Mouse (Mus musculus) R1 (cell line): ENCODE results near the gene Fam240a.

Source experiments
- DNase-seq: peaks from one replicate; pipeline ENCODE4 v3.0.0-alpha.2; 2018; ENCODE audit warnings: low read depth, low spot score

Fam240a gene

DNA sequence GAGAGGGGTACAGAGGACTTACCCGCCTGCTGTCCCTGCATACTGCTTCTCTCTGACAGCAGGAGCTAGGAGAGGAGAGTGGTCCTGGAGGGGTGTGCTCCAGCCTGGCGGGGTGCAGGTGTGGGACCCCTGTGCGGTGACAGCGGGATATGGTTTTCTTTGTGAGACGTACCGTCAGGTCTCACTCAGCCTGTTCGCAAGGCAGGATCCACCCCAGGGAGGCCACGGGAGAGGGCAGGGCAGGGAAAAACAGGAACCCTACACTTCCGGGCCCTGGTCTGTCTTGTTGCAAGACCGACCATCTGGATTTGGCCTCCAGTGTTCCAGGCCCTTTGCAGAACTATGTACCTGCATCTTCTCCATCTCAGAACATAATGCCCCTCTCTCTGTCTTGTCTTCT, 23.2 kb downstream of the Fam240a start:
- no peak for DNase-seq

DNA sequence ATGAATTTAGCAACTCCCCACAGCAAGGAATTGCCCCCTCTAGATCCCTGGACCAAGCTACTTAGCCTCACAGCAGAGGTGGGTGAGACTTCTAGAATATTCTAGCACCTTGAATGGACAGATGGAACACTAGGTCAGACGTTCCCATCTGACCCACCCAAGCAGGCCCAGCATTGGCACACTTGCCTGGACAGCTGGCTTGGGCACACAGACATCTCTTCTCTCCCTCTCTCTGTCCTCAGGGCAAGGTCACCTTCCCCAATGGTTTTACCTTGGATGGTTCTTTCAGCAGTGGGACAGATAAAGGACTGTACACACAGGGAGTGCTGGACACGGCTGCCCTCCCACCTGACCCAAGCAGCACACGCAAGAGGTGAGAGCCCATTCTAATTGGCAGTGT, 24.1 kb downstream of the Fam240a start:
- no peak for DNase-seq

DNA sequence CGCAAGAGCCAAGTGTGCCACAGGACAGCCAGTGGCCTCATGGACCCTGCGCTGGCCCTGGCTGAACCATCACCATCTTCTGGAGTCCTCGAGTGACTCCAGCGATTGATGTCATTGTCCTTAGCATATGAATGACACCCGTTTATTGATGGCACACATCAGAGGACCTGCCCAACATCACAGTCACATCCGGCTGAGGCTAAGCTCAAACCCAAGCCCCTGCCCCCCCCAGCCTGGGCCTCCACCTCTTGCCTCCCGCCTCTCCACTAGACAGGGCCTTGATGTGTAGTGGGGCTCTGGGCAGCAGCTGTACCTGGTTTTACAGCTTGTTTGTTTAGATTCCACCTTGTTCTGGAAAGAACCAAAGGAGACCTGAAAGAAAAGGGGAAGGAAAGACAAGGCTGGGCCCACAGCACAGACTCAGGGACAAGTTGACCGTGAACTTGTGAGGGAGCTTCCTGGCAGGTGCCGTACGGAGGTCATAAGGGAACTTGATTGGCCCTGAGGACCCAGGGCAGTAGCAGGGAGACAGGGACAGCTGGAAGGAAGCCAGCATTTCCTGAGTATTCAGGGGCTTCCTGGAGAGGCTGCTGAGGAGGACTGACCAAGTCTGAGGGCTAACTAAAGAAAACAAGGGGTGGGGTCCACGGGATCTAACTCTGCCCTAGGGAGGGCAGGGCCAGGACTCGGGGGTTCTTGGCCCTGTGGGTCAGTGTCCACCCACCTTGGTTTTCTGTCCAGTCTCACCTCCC, 25.4 kb downstream of the Fam240a start:
- no peak for DNase-seq

DNA sequence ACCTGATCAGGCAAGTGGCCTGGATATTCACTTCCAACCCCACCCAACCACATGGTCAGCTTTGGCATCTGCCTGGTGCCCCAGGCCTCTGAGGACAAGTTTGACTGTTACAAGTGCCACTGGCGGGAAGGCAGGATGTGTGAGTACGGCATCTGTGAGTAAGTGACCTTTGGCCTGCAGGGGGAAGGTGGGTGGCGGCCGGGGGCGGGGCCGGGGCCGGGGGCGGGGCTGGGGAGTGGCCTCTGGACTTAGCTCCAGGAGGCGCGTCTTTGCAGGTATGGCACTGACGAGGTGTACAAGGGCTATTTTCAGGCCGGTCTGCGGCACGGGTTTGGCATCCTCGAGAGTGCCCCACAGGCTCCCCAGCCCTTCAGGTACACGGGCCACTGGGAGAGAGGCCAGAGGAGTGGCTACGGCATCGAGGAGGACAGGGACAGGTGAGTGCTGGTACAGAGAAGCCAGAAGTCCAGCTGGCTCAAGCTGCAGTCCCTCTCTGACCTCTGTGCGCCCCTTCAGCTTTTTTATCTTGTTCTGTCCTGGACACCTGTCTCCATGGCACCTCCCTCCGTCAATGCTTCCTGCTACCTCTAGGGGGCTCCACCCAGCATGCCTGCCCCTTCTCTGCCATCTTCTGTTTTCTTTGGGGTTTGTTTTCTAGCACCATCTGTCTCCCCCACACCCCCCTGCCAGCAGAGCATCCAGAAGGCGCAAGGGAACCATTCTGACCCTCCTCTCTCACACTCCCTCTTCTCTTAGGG, 26.5 kb downstream of the Fam240a start:
- peak; percentile 52 for DNase-seq

DNA sequence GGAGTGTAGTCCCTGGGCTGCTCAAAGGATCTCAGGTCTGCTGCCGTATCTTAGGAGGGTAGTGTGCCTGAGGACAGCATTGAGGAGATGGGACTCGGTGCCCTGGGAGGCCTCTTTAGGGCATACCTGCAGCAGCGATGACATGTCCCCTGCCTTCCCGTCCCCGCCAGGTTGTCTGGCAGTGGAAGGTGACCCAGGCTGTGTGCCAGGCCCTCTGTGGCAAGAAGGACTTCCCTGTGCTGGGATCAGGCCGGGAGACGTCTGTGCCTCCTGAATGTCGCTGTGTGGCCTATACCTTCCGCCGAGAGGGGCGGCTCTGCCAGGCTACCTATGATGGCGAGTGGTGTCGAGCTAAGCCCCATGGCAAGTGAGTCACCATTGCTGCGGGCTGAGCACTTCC, 27.7 kb downstream of the Fam240a start:
- no peak for DNase-seq

DNA sequence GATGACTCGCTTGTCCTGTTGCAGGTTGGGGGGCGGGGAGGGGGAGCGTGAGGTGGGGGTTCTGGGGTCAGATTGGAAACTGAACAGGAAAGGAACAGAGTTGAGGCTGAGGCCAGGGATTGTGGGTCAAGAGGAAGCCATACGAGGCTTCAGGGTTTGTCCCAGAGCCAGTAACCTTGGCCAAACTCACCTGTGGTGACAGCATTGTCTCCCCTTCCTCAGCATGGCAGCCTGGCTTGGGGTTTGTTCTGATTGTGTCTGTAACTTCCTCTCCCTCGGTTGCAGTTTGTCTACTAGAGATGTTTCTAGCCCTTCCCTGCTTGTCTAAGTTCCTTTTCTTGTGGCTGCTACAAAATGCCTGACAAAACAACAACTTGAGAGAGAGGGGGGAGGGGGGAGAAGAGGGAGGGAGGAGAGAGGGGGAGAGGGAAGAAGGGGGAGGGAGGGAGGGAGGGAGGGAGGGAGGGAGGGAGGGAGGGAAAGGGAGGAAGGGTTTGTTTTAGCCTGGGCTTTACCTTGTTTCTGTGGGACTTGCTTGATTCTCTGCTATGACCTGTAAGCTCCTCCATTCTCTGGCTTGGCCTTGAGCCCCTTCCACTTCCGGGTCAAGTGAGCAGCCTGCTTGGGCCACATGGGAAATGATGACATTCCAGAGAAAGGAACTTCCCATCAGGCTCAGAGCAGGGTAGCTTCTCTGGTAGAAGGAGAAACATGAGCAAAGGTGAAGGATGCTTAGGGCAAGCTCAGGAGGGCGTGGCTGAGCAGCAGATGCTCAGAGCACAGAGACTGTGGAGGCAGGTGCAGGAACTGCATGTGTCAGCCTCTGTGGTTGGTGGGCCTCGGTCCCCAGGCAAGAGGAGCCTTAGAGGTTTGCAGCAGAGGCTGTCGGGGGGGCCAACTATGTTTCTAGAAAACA, 29.0 kb downstream of the Fam240a start:
- peak; percentile 80 for DNase-seq

DNA sequence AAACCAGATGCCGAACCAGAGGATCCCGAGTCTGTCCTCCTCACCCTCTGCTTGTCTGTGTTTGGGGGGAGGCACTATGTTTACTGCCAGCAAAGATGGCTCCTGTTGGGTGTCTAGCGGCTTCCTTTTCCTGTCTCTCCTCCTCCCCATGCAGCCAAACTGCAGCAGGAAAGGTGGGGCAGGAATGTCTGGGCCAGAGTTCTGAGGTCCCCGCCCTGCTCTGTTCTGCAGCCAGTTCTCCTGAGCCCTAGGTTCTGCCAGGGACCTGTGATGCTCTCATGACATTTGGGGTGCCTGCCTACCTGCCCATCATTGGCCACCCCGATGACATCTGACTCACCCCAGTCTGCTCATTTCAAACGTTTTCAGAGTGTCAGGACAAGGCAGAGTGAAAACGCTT, 34.7 kb downstream of the Fam240a start:
- peak; percentile 53 for DNase-seq

DNA sequence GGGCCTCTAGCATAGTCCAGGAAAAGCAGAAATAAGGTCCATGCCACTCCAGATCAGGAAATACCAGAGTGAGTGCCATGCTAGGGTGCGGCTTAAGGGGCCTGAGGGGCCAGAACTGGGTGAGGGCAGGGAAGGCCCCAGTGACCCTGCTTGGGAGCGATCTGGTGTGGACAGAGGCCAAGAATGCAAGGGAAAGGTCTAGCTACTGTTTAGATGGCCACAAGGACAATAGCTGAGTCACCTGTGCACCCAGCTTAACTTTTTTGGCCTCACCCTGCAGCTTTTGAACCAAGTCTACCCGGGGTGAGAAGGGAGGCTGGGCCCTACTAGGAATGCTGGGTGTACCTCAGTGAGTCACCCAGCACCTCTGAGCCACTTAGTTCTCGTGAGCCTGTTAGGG, 35.9 kb downstream of the Fam240a start:
- no peak for DNase-seq

DNA sequence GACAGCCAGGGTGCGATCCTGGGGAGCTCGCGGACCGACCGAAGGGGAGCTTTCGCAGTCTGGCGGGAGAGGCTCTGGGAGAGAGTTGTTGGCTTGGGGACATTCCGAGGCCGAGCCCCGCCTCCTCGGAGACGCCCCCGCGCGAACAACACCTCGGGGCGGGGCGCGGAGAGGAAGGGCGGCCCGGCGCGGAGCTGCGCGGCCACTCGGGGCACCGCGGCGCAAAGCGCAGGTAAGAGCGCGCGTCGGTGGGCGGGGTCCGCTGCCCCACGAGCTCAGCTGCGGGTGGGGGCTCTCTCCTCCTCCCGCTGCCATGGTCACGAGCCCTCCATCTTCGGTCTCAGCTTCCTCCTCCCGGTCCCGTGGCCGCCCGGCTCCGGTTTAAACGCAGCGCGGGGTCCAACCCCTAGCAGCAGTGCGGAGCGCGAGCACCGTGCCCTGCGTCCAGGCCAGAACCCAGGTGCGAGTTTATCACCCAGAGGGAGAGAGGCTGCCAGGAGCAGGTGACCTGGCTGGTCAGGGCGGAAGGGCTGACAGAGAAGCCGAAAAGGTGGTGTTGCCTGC, 36.6 kb downstream of the Fam240a start, which contains the start of gene Tmie:
Tmie (minus strand) TSS at position 116 of the 564 bp plus-strand sequence.
- DNase-seq, result peak; percentile 88

DNA sequence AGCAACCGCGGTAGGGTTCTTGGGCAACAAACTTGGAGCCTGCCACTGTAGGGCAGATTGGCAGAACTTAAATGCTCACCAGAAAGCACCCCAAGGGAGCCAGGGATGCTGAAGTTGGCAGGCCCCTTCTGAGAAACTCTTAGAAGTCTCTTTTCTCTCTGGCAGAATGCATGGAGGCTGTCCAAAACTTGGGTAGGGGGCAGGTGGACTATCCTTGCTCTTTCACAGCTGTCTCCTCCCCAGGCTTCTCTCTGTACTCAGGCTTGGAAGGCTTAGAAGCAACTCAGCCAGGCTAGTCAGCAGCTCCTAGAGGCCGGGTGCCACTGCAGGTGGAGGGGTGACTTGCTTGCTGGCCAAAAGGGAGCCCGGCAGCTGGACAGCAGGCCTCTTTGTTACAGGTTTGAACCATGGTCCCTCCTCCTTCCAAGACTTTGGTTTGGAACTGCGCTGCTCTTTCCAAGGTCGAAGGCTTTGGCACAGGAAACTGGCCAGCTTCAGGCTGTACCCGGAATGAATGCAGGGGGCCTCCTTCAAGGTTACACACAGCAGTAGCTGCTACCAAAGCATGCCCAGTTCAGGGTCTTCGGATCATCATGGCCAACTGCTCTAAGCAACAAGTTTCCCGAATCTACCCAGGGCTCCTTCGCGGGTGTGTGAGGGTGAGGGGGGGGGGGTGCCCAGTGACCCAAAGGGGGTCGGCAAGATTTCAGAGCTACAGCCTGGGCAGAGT, 37.3 kb downstream of the Fam240a start, which contains the start of gene Als2cl:
Als2cl (plus strand) TSS at position 680 of the 730 bp plus-strand sequence.
- peak; percentile 42 for DNase-seq

DNA sequence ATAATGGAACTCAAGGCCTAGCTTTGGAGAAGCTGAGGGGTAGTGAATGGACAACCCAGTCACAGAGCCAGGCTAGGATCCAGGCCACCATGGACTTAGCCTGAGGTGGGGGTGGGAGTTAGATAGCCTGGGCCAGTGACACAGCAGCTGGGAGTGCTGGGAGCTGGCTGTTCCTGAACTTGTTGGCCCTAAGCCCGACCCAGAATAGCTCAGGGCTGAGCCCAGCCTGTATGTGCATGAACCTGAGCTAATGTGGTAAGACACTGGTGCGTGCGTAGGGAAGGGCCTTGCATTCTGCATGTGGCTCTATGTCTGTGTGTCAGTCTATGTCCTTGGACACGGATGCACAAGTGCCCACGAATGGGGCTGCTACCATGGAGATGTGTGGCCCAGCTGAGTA, 38.8 kb downstream of the Fam240a start:
- DNase-seq, result no peak

DNA sequence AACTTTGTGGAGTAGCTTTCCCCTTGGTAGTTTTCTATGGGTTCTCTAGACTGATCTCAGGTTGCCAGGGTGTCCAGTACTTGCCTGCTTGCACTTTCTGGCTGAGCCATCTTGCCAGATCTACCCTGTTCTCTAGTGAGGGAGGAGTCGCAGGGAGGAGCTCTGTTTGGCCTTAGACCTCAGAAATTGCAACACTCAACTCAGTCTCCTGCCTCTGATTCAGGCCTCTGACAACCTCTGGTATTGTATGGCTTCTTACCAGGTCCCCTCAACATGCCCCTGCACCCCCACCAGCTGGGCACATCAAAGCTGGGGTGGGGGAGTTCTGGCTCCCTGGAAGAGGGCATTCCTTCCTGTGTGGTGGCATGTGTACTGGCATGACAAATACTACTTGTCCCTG, 39.3 kb downstream of the Fam240a start:
- DNase-seq, result no peak

DNA sequence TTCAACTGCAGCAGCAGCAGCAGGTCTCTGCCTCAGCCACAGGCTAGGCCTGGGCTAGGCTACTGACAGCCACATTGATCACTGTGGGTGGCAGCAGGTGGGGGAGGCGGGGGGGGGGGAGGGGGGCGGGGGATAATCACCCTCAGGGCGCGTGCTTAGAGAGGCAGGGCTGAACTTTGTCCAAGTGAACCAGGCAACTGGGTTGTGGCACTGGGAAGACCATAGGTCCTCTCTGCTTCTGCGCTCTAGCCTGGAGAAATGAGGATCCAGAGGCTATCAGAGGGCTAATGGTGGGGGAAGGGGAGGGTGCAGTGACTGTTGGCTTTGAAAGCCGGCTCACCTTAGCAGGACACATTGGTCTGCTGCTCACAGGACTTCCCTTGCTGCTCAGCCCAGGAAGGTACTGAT, 41.4 kb downstream of the Fam240a start:
- no peak for DNase-seq

DNA sequence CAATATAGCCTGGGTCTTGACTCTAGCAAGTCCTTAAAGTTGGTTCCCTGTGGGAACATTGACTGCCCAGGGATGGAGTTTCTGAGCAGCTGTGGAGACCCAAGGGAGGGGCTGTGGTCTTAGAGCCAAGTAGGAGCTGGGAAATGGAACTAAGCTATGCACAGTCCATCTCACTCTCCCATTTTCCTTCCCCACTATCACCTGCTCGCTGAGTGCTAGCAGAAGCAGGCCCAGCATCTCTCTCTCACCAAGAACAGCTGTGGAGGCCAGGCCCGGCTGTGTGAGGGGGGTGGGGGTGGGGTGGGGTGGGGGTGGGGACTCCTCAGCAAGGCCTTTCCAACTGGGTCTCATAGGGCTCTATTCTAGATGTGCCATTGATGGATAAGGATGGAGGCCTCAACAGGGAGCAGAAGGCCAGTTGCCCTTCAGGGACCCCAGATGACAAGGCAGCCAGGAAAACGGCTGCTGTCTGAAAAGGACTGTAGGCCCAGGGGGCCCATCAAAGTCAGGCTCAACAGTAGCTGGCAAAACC, 41.9 kb downstream of the Fam240a start:
- DNase-seq, result no peak

DNA sequence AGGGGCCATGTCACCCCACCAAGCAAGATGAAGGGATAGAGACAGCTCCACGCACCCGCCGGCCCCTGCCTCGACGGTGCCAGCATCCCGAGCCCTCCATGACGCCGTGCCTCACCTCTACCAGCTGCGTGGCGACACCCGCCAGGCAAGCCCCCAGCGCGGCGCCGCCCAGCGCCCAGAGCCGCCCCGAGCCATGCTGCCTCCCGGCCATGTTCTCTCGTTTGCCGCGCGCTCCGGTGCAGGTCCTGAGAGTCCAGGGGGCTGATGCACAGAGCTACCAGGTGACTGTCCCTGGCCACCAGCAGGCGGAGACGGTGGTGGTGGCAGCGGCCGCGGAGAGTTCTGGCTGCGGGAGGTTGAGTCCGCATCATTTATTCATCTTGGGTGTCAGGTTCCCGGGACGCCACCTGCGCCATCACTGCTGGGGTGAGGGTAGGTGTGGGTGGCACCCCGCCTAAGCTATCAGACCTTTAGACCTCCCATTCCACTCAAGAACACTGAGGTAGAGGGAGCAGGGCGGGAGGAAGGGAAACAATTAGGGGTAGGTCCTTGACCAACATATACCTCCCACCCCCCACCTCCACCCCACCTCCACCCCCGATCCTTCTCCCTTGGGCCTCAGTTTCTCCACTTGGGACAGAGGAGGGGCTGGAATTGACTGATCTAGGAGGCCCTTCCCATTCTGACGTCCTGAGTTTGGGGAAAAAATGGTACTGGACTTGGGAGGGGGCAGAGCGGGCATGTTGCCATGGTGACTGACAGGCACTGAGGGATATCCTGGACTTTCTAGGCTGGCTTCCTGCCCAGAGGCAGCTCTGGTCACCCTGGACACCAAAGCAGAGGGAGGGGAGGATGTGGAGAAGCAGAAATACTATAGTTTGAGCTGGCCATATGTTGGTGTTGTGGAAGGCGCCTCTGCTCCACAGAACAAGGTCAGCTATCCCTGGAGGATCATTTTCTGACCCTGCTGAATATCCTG, 42.7 kb downstream of the Fam240a start:
- no peak for DNase-seq

DNA sequence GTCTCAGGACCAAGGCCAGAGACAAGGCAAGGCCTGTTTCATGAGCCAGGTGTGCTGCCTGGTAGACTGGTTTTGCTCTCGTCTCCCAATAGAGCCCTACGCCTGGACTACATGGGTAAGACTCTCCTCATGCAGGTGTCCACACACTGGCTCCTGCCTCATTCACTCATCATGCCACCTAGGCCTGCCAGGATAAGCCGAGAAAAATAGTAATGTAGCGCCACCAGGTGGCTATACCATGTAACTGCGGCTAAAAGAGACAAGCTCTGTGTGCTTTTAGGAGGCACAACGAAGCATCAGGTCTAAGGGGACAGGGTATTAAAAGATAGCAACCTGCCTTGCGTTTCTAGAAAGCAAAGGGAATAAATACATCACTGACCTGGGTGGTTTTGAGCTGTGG, 45.6 kb downstream of the Fam240a start:
- DNase-seq, result peak; percentile 79
